Mouse (Mus musculus) olfactory bulb, adult 2 months (tissue): Measurements from ENCODE around the gene Tmco3.

Experiments
- CTCF ChIP-seq: fragments of 200-500 bp; IDR thresholded peaks from 2 replicates; pipeline ENCODE4 v1.5.1; 2012; ENCODE audit warnings: low read depth, mild to moderate bottlenecking, low read length, moderate library complexity; ENCODE audit not compliant: insufficient read depth
- POLR2A ChIP-seq: fragments of 200-500 bp; IDR thresholded peaks from 2 replicates; pipeline ENCODE4 v1.6.1; 2012; ENCODE audit warnings: mild to moderate bottlenecking, low read depth, low read length, moderate library complexity; ENCODE audit not compliant: insufficient read depth

DNA sequence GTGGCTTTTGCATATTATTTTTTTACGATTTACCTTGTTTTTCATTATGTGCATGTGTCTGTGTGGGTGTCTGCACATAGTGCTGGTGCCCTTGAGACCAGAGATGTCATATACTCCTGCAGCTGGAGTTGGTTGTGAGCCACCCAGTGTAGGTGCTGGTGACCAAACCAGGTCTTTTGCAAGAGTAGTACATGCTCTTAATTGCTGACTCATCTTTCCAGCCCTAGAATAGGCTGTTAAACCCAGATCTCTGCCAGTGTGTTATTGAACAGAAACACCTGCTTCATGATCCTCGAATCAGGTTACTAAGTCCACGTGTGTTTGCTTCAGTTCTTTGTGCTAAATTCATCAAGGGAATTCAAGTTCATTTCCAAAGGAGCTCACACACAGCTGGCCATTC, 26.9 kb downstream of the Tmco3 start:
- TF ChIP-seq CTCF (no peak), POLR2A (no peak)
